Mouse (Mus musculus): Measurements from ENCODE around the gene Armc7.

GRCm38 (mm10) chr11:115455619-115456018 lies 19.8 kb upstream of the Armc7 start:
- TF ChIP-seq CTCF (IDR thresholded peaks at IDR 0.05; ENCODE audit: low read depth, low read length) (no peak; the same call in 1 of the 2 replicates), POLR2A (IDR thresholded peaks at IDR 0.05; ENCODE audit: borderline replicate concordance, low read depth, low read length) (no peak)
